Mouse (Mus musculus): ENCODE results near the gene Prdx2.

- no peak for TF ChIP-seq EP300 (IDR thresholded peaks at IDR 0.05; ENCODE audit: low read depth)
- no peak for TF ChIP-seq CTCF (IDR thresholded peaks at IDR 0.05; ENCODE audit: low read depth)
Observed at GRCm38 (mm10) chr8:84973079-84973478, 3.7 kb downstream of the Prdx2 start.
